Comparison of ENCODE assay signal across 23 mouse cellular contexts in the genomic region with DNA sequence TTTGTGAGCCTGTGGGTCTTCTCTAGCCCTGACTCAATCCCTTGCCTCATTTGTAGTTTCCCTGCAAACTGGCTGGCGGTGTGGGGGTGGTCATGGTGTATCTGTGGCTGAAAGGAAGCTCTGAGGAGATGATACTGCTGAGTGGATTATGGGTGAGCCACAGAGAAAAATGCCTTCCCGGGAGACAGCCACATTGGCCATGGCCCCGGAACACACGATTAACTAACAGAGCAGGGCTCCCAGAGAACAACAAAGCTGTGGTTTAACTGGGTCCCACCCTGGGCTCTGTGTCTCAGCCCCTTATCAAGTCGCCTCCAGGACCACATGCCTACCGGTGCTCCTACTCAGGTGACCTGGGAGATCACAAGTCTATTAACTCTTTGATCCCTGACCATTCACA. TPM values are rescaled to one million over a fixed set of nuclear protein-coding genes. Genes with fewer than 3 reads are reported as not detected.
DNase-seq lines count a peak whose midpoint lies in the region; ATAC-seq and TF ChIP-seq lines count a peak whose summit lies in the region.
"Had no signal": no experiment of that assay in that cellular context is flagged by ENCODE, and none has a peak within 500 bp of the region (broad histone marks: within the 10 kb centered on the region; RNA-seq: fewer than 3 reads in every experiment).

No protein-coding gene starts in this region.

- no peaks in the 10 kb centered on the region for H3K27me3 ChIP-seq in midbrain, embryonic 13.5 days
- 0 out of 2 replicates have a peak, but pooled peaks cover 5% of the 10 kb centered on the region for H3K27me3 ChIP-seq in midbrain, embryonic 10.5 days (ENCODE audit: low read depth, poor library complexity, severe bottlenecking)
- H3K27me3 ChIP-seq in midbrain, embryonic 16.5 days (ENCODE audit: control insufficient read depth, insufficient read depth, low read depth, low read length): no peaks in the 10 kb centered on the region
- no peaks in the 10 kb centered on the region for H3K27me3 ChIP-seq in midbrain, embryonic 15.5 days (replicated peaks)
- H3K27me3 ChIP-seq: embryonic facial prominence, embryonic 12.5 days; forebrain, embryonic 13.5 days; forebrain, embryonic 15.5 days; Patski had no signal

- peak overlapping the region; percentile 56; the same call in 1 of the 2 replicates for H3K27ac ChIP-seq in midbrain, embryonic 13.5 days
- no peak overlapping the region for H3K27ac ChIP-seq in midbrain, embryonic 10.5 days (replicated peaks)
- no peak overlapping the region for H3K27ac ChIP-seq in midbrain, embryonic 16.5 days (ENCODE audit: low read length)
- H3K27ac ChIP-seq in midbrain, embryonic 15.5 days: no peak overlapping the region
- H3K27ac ChIP-seq: embryonic facial prominence, embryonic 10.5 days; embryonic facial prominence, embryonic 12.5 days; forebrain, embryonic 13.5 days; forebrain, embryonic 15.5 days had no signal

- 53% methylated on average over 6 of the region's 6 CpGs for WGBS in midbrain, embryonic 13.5 days
- 63% methylated on average over 6 of the region's 6 CpGs for WGBS in midbrain, embryonic 10.5 days
- 44% methylated on average over 6 of the region's 6 CpGs for WGBS in midbrain, embryonic 16.5 days
- 52% methylated on average over 6 of the region's 6 CpGs for WGBS in midbrain, embryonic 15.5 days

- no peak overlapping the region for H3K4me3 ChIP-seq in midbrain, embryonic 13.5 days (replicated peaks)
- no peak overlapping the region for H3K4me3 ChIP-seq in midbrain, embryonic 10.5 days
- H3K4me3 ChIP-seq in midbrain, embryonic 16.5 days (ENCODE audit: low read depth, low read length): no peak overlapping the region
- no peak overlapping the region for H3K4me3 ChIP-seq in midbrain, embryonic 15.5 days
- H3K4me3 ChIP-seq: embryonic facial prominence, embryonic 10.5 days; embryonic facial prominence, embryonic 12.5 days; forebrain, embryonic 13.5 days; forebrain, embryonic 15.5 days had no signal

- TF ChIP-seq CTCF in brain, embryonic 14.5 days (IDR thresholded peaks at IDR 0.05; ENCODE audit: borderline replicate concordance, extremely low read depth, insufficient read depth, insufficient read length): no peak

- H3K4me2 ChIP-seq in midbrain, embryonic 13.5 days (replicated peaks): no peak overlapping the region
- H3K4me2 ChIP-seq in midbrain, embryonic 16.5 days (ENCODE audit: low read length): no peak overlapping the region
- H3K4me2 ChIP-seq in midbrain, embryonic 15.5 days: no peak overlapping the region
- H3K4me2 ChIP-seq: embryonic facial prominence, embryonic 12.5 days; forebrain, embryonic 13.5 days; forebrain, embryonic 15.5 days had no signal

- peaks cover 47% of the 10 kb centered on the region for H3K4me1 ChIP-seq in midbrain, embryonic 13.5 days (replicated peaks)
- H3K4me1 ChIP-seq in midbrain, embryonic 10.5 days: peaks cover 52% of the 10 kb centered on the region
- H3K4me1 ChIP-seq in midbrain, embryonic 16.5 days (ENCODE audit: control insufficient read depth, insufficient read depth, low read length): peaks cover 14% of the 10 kb centered on the region; the same call in 1 of the 2 replicates
- H3K4me1 ChIP-seq in midbrain, embryonic 15.5 days: peaks cover 19% of the 10 kb centered on the region
- H3K4me1 ChIP-seq: embryonic facial prominence, embryonic 12.5 days had no signal

- ATAC-seq in midbrain, embryonic 13.5 days: no peak
- ATAC-seq in midbrain, embryonic 16.5 days: peak; percentile 32; the same call in 1 of the 2 replicates
- no peak for ATAC-seq in midbrain, embryonic 15.5 days (replicated peaks)
- ATAC-seq: activated CD4-positive, CD25-positive, alpha-beta regulatory T cell, adult 4 months; CD4-positive, CD25-positive, alpha-beta regulatory T cell, adult 4 months; forebrain, embryonic 13.5 days; forebrain, embryonic 15.5 days; forebrain, postnatal 0 days; Patski had no signal

- no peak for TF ChIP-seq POLR2A in brain, embryonic 14.5 days (IDR thresholded peaks at IDR 0.05; ENCODE audit: borderline replicate concordance, extremely low read depth, insufficient read depth, insufficient read length, poor library complexity, severe bottlenecking)

- H3K36me3 ChIP-seq in midbrain, embryonic 13.5 days: no peaks in the 10 kb centered on the region
- H3K36me3 ChIP-seq in midbrain, embryonic 10.5 days: peaks cover 27% of the 10 kb centered on the region
- H3K36me3 ChIP-seq in midbrain, embryonic 16.5 days (ENCODE audit: control insufficient read depth, insufficient read depth, low read length): no peaks in the 10 kb centered on the region
- no peaks in the 10 kb centered on the region for H3K36me3 ChIP-seq in midbrain, embryonic 15.5 days (replicated peaks)
- H3K36me3 ChIP-seq: embryonic facial prominence, embryonic 10.5 days; embryonic facial prominence, embryonic 12.5 days; forebrain, embryonic 15.5 days; G1E had no signal

- no peaks in the 10 kb centered on the region for H3K9me3 ChIP-seq in midbrain, embryonic 13.5 days
- H3K9me3 ChIP-seq in midbrain, embryonic 10.5 days (replicated peaks): peaks cover 6% of the 10 kb centered on the region
- no peaks in the 10 kb centered on the region for H3K9me3 ChIP-seq in midbrain, embryonic 16.5 days (replicated peaks; ENCODE audit: control insufficient read depth, low read length, poor library complexity, severe bottlenecking)
- no peaks in the 10 kb centered on the region for H3K9me3 ChIP-seq in midbrain, embryonic 15.5 days
- H3K9me3 ChIP-seq: embryonic facial prominence, embryonic 12.5 days; forebrain, embryonic 15.5 days; G1E had no signal

- DNase-seq in midbrain, embryonic 10.5 days (ENCODE audit: low spot score): no peak
- DNase-seq in brain, embryonic 14.5 days (ENCODE audit: low read depth): peak; percentile 58
- DNase-seq: adrenal gland, adult 8-10 months; adrenal gland, postnatal 14 days; adrenal gland, postnatal 36 days; B cell, adult 2 months; cerebellum, adult 11-12 months; cerebellum, adult 2 months; cerebellum, adult 9-10 months; cerebellum, postnatal 10 days; cerebellum, postnatal 25 days; forebrain, postnatal 0 days had no signal

- H3K9ac ChIP-seq in midbrain, embryonic 13.5 days (replicated peaks): no peak overlapping the region
- H3K9ac ChIP-seq in midbrain, embryonic 16.5 days (ENCODE audit: low read depth, low read length): no peak overlapping the region
- no peak overlapping the region for H3K9ac ChIP-seq in midbrain, embryonic 15.5 days
- H3K9ac ChIP-seq: embryonic facial prominence, embryonic 12.5 days; forebrain, embryonic 13.5 days; forebrain, embryonic 15.5 days; forebrain, postnatal 0 days had no signal

RNA-seq across cellular contexts. Expression of a gene that starts 7.8 kb away (rescaled TPM):
- 15.3 and 28.0 TPM in 2 replicates for polyA plus RNA-seq in midbrain, embryonic 13.5 days (2015; fragmentation: Nextera tagmentation; extraction: Ambion mirVana)
- 12.6 and 14.7 TPM in 2 replicates for polyA plus RNA-seq in midbrain, embryonic 10.5 days (2016; fragmentation: Nextera tagmentation; extraction: Ambion mirVana)
- polyA plus RNA-seq in midbrain, embryonic 16.5 days (2015; fragmentation: Nextera tagmentation; extraction: Ambion mirVana): 4.7 and 5.1 TPM in 2 replicates
- 9.2 and 10.8 TPM in 2 replicates for polyA plus RNA-seq in midbrain, embryonic 15.5 days (2015; fragmentation: Nextera tagmentation; extraction: Ambion mirVana)
- polyA plus RNA-seq in brain, embryonic 14.5 days (2012; rRNA removed): 19.6 and 23.4 TPM in 2 replicates
